In the genomic region with DNA sequence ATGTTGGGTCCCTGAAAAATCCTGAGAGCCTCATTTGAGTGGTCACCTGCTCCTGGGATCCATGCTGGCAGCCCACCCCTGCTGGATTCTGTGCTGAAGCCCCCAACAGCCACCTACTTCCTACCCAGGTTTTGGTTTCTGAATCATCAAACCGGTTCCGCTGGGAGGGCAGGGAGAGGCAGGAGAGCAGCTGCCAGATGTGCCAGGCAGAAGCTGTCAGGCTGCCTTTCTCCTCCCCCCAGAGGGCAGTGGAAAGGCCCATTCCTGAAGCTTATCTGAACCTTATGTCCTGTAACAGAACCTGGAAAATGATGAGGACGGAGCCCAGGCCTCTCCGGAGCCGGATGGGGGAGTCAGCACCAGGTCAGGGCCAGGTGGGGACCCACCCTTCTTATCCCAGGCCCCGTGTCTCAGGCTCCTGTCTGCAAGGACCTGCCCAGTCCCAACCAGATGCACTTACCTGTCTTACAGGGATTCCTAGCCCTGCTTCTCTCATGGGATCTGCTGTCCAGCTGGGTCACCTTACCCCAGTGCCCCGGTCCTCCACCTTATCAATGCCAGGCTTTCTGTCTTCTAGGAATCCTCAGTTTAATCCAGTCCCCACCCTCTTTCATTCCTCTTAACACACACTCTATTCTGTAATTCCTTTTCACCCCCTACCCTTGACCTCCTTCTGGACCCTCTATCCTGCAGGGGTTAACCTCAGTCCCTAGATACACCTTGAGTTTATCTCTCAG, we compare ENCODE assay signal across 8 mouse cellular contexts. TPM values are rescaled to one million over a fixed set of nuclear protein-coding genes. Genes with fewer than 3 reads are reported as not detected.
A peak's percentile ranks its signal among the peaks of the same experiment; 100 is the strongest.
DNase-seq lines count a peak whose midpoint lies in the region; ATAC-seq and TF ChIP-seq lines count a peak whose summit lies in the region.

No protein-coding gene starts in this region.

- H3K36me3 ChIP-seq in forebrain, embryonic 16.5 days (ENCODE audit: control insufficient read depth, insufficient read depth), result peaks cover 12% of the 10 kb centered on the region
- H3K36me3 ChIP-seq in liver, embryonic 11.5 days (ENCODE audit: control insufficient read depth, insufficient read depth, low read length), result peaks cover 9% of the 10 kb centered on the region
- H3K36me3 ChIP-seq in stomach, embryonic 16.5 days (ENCODE audit: control insufficient read depth, insufficient read depth, low read length), result peaks cover 21% of the 10 kb centered on the region; the same call in 1 of the 2 replicates

- H3K4me3 ChIP-seq in layer of hippocampus, adult 2 months, result peak overlapping the region; percentile 98
- H3K4me3 ChIP-seq in forebrain, embryonic 16.5 days (replicated peaks; ENCODE audit: low read length), result peak overlapping the region; percentile 75
- peak overlapping the region; percentile 83 for H3K4me3 ChIP-seq in liver, embryonic 11.5 days (ENCODE audit: low read depth, low read length)
- peak overlapping the region; percentile 60 for H3K4me3 ChIP-seq in stomach, embryonic 16.5 days (replicated peaks; ENCODE audit: low read length)

- no peak for ATAC-seq in forebrain, embryonic 16.5 days
- no peak for ATAC-seq in liver, embryonic 11.5 days (replicated peaks; ENCODE audit: low FRiP score)
- ATAC-seq in stomach, embryonic 16.5 days (ENCODE audit: insufficient read depth, low FRiP score), result no peak

- no peaks in the 10 kb centered on the region for H3K9me3 ChIP-seq in forebrain, embryonic 16.5 days (ENCODE audit: control insufficient read depth, low read length)
- H3K9me3 ChIP-seq in liver, embryonic 11.5 days (ENCODE audit: control insufficient read depth, low read length), result no peaks in the 10 kb centered on the region
- no peaks in the 10 kb centered on the region for H3K9me3 ChIP-seq in stomach, embryonic 16.5 days (replicated peaks; ENCODE audit: control insufficient read depth, low read length)

- no peak for DNase-seq in layer of hippocampus, adult 2 months (ENCODE audit: low spot score in 2 of 2)
- no peak for DNase-seq in layer of hippocampus, adult 8-10 months (ENCODE audit: low spot score in 2 of 2)
- DNase-seq in NIH3T3 (ENCODE audit: low read depth), result peak; percentile 65
- no peak for DNase-seq in liver, embryonic 11.5 days (ENCODE audit: low spot score)
- DNase-seq in layer of hippocampus, postnatal 14 days (ENCODE audit: low spot score in 2 of 2), result no peak
- no peak for DNase-seq in embryo, embryonic 10.5 days (ENCODE audit: low spot score)

- no peak for TF ChIP-seq CTCF in layer of hippocampus, adult 2 months (conservative IDR thresholded peaks at IDR 0.05)

- H3K9ac ChIP-seq in forebrain, embryonic 16.5 days (replicated peaks; ENCODE audit: low read depth, low read length), result peak overlapping the region; percentile 78
- H3K9ac ChIP-seq in liver, embryonic 11.5 days (ENCODE audit: low read depth, low read length), result peak overlapping the region; percentile 90
- peak overlapping the region; percentile 82 for H3K9ac ChIP-seq in stomach, embryonic 16.5 days (ENCODE audit: low read length)

- 61% methylated on average over 7 of the region's 7 CpGs for WGBS in forebrain, embryonic 16.5 days
- WGBS in liver, embryonic 11.5 days, result 68% methylated on average over 7 of the region's 7 CpGs
- 50% methylated on average over 7 of the region's 7 CpGs for WGBS in stomach, embryonic 16.5 days

- peak overlapping the region; percentile 68 for H3K4me2 ChIP-seq in forebrain, embryonic 16.5 days (ENCODE audit: low read length)
- H3K4me2 ChIP-seq in liver, embryonic 11.5 days, result peak overlapping the region; percentile 87
- peak overlapping the region; percentile 68 for H3K4me2 ChIP-seq in stomach, embryonic 16.5 days (ENCODE audit: low read depth, low read length)

- peaks cover 13% of the 10 kb centered on the region for H3K4me1 ChIP-seq in forebrain, embryonic 16.5 days (replicated peaks; ENCODE audit: control insufficient read depth, insufficient read depth, low read length)
- peaks cover 32% of the 10 kb centered on the region for H3K4me1 ChIP-seq in liver, embryonic 11.5 days (replicated peaks; ENCODE audit: control insufficient read depth, insufficient read depth, low read length)
- peaks cover 7% of the 10 kb centered on the region for H3K4me1 ChIP-seq in stomach, embryonic 16.5 days (ENCODE audit: control insufficient read depth, insufficient read depth, low read length)

- no peaks in the 10 kb centered on the region for H3K27me3 ChIP-seq in forebrain, embryonic 16.5 days (replicated peaks; ENCODE audit: control insufficient read depth, insufficient read depth, low read length)
- H3K27me3 ChIP-seq in liver, embryonic 11.5 days (replicated peaks; ENCODE audit: control insufficient read depth, insufficient read depth, low read length), result no peaks in the 10 kb centered on the region
- no peaks in the 10 kb centered on the region for H3K27me3 ChIP-seq in stomach, embryonic 16.5 days (ENCODE audit: control insufficient read depth, insufficient read depth, low read length)

- peak overlapping the region; percentile 94 for H3K27ac ChIP-seq in layer of hippocampus, adult 2 months
- no peak overlapping the region for H3K27ac ChIP-seq in forebrain, embryonic 16.5 days (ENCODE audit: low read length)
- 0 out of 2 replicates have a peak overlapping the region, but pooled peaks have one; percentile 13 for H3K27ac ChIP-seq in liver, embryonic 11.5 days (ENCODE audit: low read depth, low read length)
- peak overlapping the region; percentile 43 for H3K27ac ChIP-seq in stomach, embryonic 16.5 days (ENCODE audit: low read length)

RNA-seq across cellular contexts. Expression of a gene that starts 1.3 kb away (rescaled TPM):
- 100 to 1,000 TPM; 111 to 123 TPM for total RNA-seq in layer of hippocampus, adult 2 months (2021)
- total RNA-seq in layer of hippocampus, adult 8-10 months (2022), result 100 to 1,000 TPM; 117 to 127 (median 123) TPM
- 91.4 and 91.6 TPM in 2 replicates for polyA plus RNA-seq in forebrain, embryonic 16.5 days (2015; fragmentation: Nextera tagmentation; extraction: Ambion mirVana)
- polyA plus RNA-seq in liver, embryonic 11.5 days (2014; fragmentation: Nextera tagmentation; extraction: Ambion mirVana), result 56.2 and 61.8 TPM in 2 replicates
- 86.9 and 90.8 TPM in 2 replicates for polyA plus RNA-seq in stomach, embryonic 16.5 days (2015; fragmentation: Nextera tagmentation; extraction: Ambion mirVana)
- 10 to 100 TPM; 73.9 to 83.2 TPM for total RNA-seq in layer of hippocampus, postnatal 14 days (2021)

RNA-seq across cellular contexts. Expression of a gene that starts 12.7 kb away (rescaled TPM):
- total RNA-seq in layer of hippocampus, adult 2 months (2021), result under 1 TPM; 0.07 to 0.08 TPM
- total RNA-seq in layer of hippocampus, adult 8-10 months (2022), result under 1 TPM in 1 of 4 experiments, not detected in 3; 0.07 TPM
- not detected in 2 replicates for polyA plus RNA-seq in forebrain, embryonic 16.5 days (2015; fragmentation: Nextera tagmentation; extraction: Ambion mirVana)
- polyA plus RNA-seq in liver, embryonic 11.5 days (2014; fragmentation: Nextera tagmentation; extraction: Ambion mirVana), result not detected in 2 replicates
- not detected in 2 replicates for polyA plus RNA-seq in stomach, embryonic 16.5 days (2015; fragmentation: Nextera tagmentation; extraction: Ambion mirVana)
- not detected for total RNA-seq in layer of hippocampus, postnatal 14 days (2021)

RNA-seq across cellular contexts. Expression of a gene that starts 16.9 kb away (rescaled TPM):
- under 1 TPM in 1 of 2 experiments, not detected in 1; 0.17 TPM for total RNA-seq in layer of hippocampus, adult 2 months (2021)
- under 1 TPM in 1 of 4 experiments, not detected in 3; 0.68 TPM for total RNA-seq in layer of hippocampus, adult 8-10 months (2022)
- 0.22 TPM in 1 of 2 replicates, not detected in the other for polyA plus RNA-seq in forebrain, embryonic 16.5 days (2015; fragmentation: Nextera tagmentation; extraction: Ambion mirVana)
- 0.21 TPM in 1 of 2 replicates, not detected in the other for polyA plus RNA-seq in liver, embryonic 11.5 days (2014; fragmentation: Nextera tagmentation; extraction: Ambion mirVana)
- polyA plus RNA-seq in stomach, embryonic 16.5 days (2015; fragmentation: Nextera tagmentation; extraction: Ambion mirVana), result 0.12 TPM in 1 of 2 replicates, not detected in the other
- total RNA-seq in layer of hippocampus, postnatal 14 days (2021), result not detected

RNA-seq across cellular contexts. Expression of a gene that starts 21.5 kb away (rescaled TPM):
- total RNA-seq in layer of hippocampus, adult 2 months (2021), result 10 to 100 TPM; 84.8 to 92.9 TPM
- 10 to 100 TPM; 83.8 to 99.0 (median 98.2) TPM for total RNA-seq in layer of hippocampus, adult 8-10 months (2022)
- polyA plus RNA-seq in forebrain, embryonic 16.5 days (2015; fragmentation: Nextera tagmentation; extraction: Ambion mirVana), result 143 and 145 TPM in 2 replicates
- polyA plus RNA-seq in liver, embryonic 11.5 days (2014; fragmentation: Nextera tagmentation; extraction: Ambion mirVana), result 126 and 132 TPM in 2 replicates
- polyA plus RNA-seq in stomach, embryonic 16.5 days (2015; fragmentation: Nextera tagmentation; extraction: Ambion mirVana), result 176 and 182 TPM in 2 replicates
- total RNA-seq in layer of hippocampus, postnatal 14 days (2021), result 100 to 1,000 TPM in 1 of 2 experiments, 10 to 100 TPM in 1; 91.1 to 102 TPM

RNA-seq across cellular contexts. Expression of a gene that starts 26.5 kb away (rescaled TPM):
- total RNA-seq in layer of hippocampus, adult 2 months (2021), result 1 to 10 TPM; 1.0 to 2.5 TPM
- 1 to 10 TPM; 1.3 to 4.4 (median 1.6) TPM for total RNA-seq in layer of hippocampus, adult 8-10 months (2022)
- 0.39 TPM in 1 of 2 replicates, not detected in the other for polyA plus RNA-seq in forebrain, embryonic 16.5 days (2015; fragmentation: Nextera tagmentation; extraction: Ambion mirVana)
- polyA plus RNA-seq in liver, embryonic 11.5 days (2014; fragmentation: Nextera tagmentation; extraction: Ambion mirVana), result 38.7 and 41.1 TPM in 2 replicates
- 5.8 and 6.2 TPM in 2 replicates for polyA plus RNA-seq in stomach, embryonic 16.5 days (2015; fragmentation: Nextera tagmentation; extraction: Ambion mirVana)
- total RNA-seq in layer of hippocampus, postnatal 14 days (2021), result 1 to 10 TPM in 1 of 2 experiments, under 1 TPM in 1; 0.99 to 2.5 TPM
